Mouse (Mus musculus): ENCODE measurements around the gene Lrp3.

GRCm38 (mm10) chr7:35154449-35154848 is 60.8 kb downstream of the Lrp3 start:
- no peak for TF ChIP-seq CTCF (IDR thresholded peaks at IDR 0.05; ENCODE audit: low read depth, low read length)
- no peak for TF ChIP-seq POLR2A (IDR thresholded peaks at IDR 0.05; ENCODE audit: insufficient read depth, low read length)

All from ES-Bruce4 (cell line).